8 mouse cellular contexts compared by ENCODE assay signal in the genomic region with DNA sequence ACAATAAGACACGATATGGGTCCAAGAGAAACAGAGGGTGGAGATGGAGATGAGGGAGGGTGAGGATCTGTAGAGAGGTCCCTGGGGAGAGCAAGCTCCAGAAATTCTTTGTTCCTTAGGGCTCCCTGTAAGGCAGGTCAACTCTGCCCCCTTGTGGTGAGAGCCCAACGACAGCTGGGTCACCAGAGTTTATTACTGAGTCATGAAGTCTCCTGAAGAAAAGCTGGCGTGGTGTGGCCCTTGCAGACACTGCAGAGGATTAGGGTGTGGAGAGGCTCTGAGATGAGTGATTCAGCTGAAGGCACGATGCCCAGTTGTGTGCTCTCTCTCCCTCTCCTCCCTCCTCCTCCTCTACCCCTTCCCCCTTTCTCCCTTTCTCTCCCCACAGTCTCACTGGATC. TPM values are rescaled to one million over a fixed set of nuclear protein-coding genes. Genes with fewer than 3 reads are reported as not detected.
DNase-seq lines count a peak whose midpoint lies in the region; ATAC-seq and TF ChIP-seq lines count a peak whose summit lies in the region.

No protein-coding gene starts in this region.

- peaks cover 3% of the 10 kb centered on the region; the same call in 1 of the 2 replicates for H3K4me1 ChIP-seq in G1E (ENCODE audit: insufficient read depth, low read depth, low read length)
- H3K4me1 ChIP-seq in bone marrow, adult 2 months (ENCODE audit: control insufficient read depth, insufficient read depth, low read length): no peaks in the 10 kb centered on the region
- H3K4me1 ChIP-seq in embryonic fibroblast, embryonic 13.5 days (ENCODE audit: control insufficient read depth, insufficient read depth, low read length): no peaks in the 10 kb centered on the region
- no peaks in the 10 kb centered on the region for H3K4me1 ChIP-seq in heart, embryonic 13.5 days

- H3K27me3 ChIP-seq in G1E (ENCODE audit: insufficient read depth, low read length): peaks cover 52% of the 10 kb centered on the region
- peaks cover 61% of the 10 kb centered on the region for H3K27me3 ChIP-seq in heart, embryonic 13.5 days (replicated peaks)

- peak; percentile 39 for DNase-seq in G1E (ENCODE audit: low spot score)
- peak; percentile 74 for DNase-seq in layer of hippocampus, adult 9-10 months (ENCODE audit: low spot score)
- peak; percentile 83 for DNase-seq in lung, postnatal 25 days (ENCODE audit: low spot score)
- DNase-seq in skeletal muscle tissue, adult 2 months (ENCODE audit: low read depth, low spot score): peak; percentile 87
- peak; percentile 57 for DNase-seq in yolk sac, embryonic 10.5 days (ENCODE audit: low spot score)

- no peak for ATAC-seq in G1E (ENCODE audit: extremely low read depth, insufficient number of reproducible peaks, low FRiP score, poor library complexity, severe bottlenecking)
- ATAC-seq in heart, embryonic 13.5 days (ENCODE audit: extremely low read depth, insufficient number of reproducible peaks, low FRiP score, low TSS enrichment): 0 out of 2 replicates have a peak, but pooled peaks have one; percentile 8

- no peak overlapping the region for H3K4me2 ChIP-seq in heart, embryonic 13.5 days

- under 1% methylated on average over 4 of the region's 4 CpGs for WGBS in bone marrow, adult 2 months
- 3% methylated on average over 4 of the region's 4 CpGs for WGBS in heart, embryonic 13.5 days

- no peaks in the 10 kb centered on the region for H3K36me3 ChIP-seq in G1E (replicated peaks)
- H3K36me3 ChIP-seq in heart, embryonic 13.5 days: no peaks in the 10 kb centered on the region

- H3K9me3 ChIP-seq in G1E (replicated peaks): no peaks in the 10 kb centered on the region
- no peaks in the 10 kb centered on the region for H3K9me3 ChIP-seq in heart, embryonic 13.5 days

- no peak for TF ChIP-seq POLR2A in bone marrow, adult 2 months (IDR thresholded peaks at IDR 0.05; ENCODE audit: borderline replicate concordance, control insufficient read depth, low read depth, low read length)
- TF ChIP-seq POLR2A in embryonic fibroblast, embryonic 13.5 days (IDR thresholded peaks at IDR 0.05; ENCODE audit: low read depth, low read length): no peak

- no peak overlapping the region for H3K27ac ChIP-seq in bone marrow, adult 2 months (ENCODE audit: control insufficient read depth, insufficient read depth, low read depth, low read length, poor library complexity)
- no peak overlapping the region for H3K27ac ChIP-seq in embryonic fibroblast, embryonic 13.5 days (ENCODE audit: insufficient read depth, low read length)
- no peak overlapping the region for H3K27ac ChIP-seq in heart, embryonic 13.5 days (replicated peaks)

- H3K4me3 ChIP-seq in G1E (ENCODE audit: low read depth, low read length): no peak overlapping the region
- no peak overlapping the region for H3K4me3 ChIP-seq in bone marrow, adult 2 months (replicated peaks; ENCODE audit: control insufficient read depth, low read depth, low read length)
- H3K4me3 ChIP-seq in embryonic fibroblast, embryonic 13.5 days (ENCODE audit: insufficient read depth, low read length): no peak overlapping the region
- no peak overlapping the region for H3K4me3 ChIP-seq in heart, embryonic 13.5 days

- H3K9ac ChIP-seq in heart, embryonic 13.5 days: no peak overlapping the region

- peak; percentile 46; the same call in 1 of the 2 replicates for TF ChIP-seq CTCF in G1E (IDR thresholded peaks at IDR 0.05; ENCODE audit: low read depth, low read length)
- TF ChIP-seq CTCF in bone marrow, adult 2 months (IDR thresholded peaks at IDR 0.05; ENCODE audit: control insufficient read depth, insufficient read depth, low read length): peak; percentile 74
- peak; percentile 83 for TF ChIP-seq CTCF in embryonic fibroblast, embryonic 13.5 days (IDR thresholded peaks at IDR 0.05; ENCODE audit: borderline replicate concordance, insufficient read depth, low read length)

RNA-seq across cellular contexts. Expression of gene Cd7, which starts 2.0 kb away (rescaled TPM):
- total RNA-seq in G1E (2014; fragmentation: Nextera tagmentation) (not detected in 2 replicates), G1E (2017) (not detected in 2 replicates)
- not detected in 2 replicates for polyA plus RNA-seq in G1E (2012)
- polyA plus RNA-seq in bone marrow, adult 2 months (2011; ENCODE audit: insufficient read depth, insufficient read length, low replicate concordance, missing spikeins): 1.7 and 3.6 TPM in 2 replicates
- polyA plus RNA-seq in embryonic fibroblast, embryonic 13.5 days (2011; ENCODE audit: insufficient read length, low read depth, missing spikeins): not detected in 2 replicates
- polyA plus RNA-seq in heart, embryonic 13.5 days (2015; fragmentation: Nextera tagmentation; extraction: Ambion mirVana): 0.22 and 0.29 TPM in 2 replicates

RNA-seq across cellular contexts. Expression of gene Sectm1b, which starts 22.2 kb away (rescaled TPM):
- total RNA-seq in G1E (2014; fragmentation: Nextera tagmentation): not detected in 2 replicates
- 0.16 and 0.23 TPM in 2 replicates for total RNA-seq in G1E (2017)
- polyA plus RNA-seq in G1E (2012): not detected in 2 replicates
- not detected in 2 replicates for polyA plus RNA-seq in bone marrow, adult 2 months (2011; ENCODE audit: insufficient read depth, insufficient read length, low replicate concordance, missing spikeins)
- not detected in 2 replicates for polyA plus RNA-seq in embryonic fibroblast, embryonic 13.5 days (2011; ENCODE audit: insufficient read length, low read depth, missing spikeins)
- polyA plus RNA-seq in heart, embryonic 13.5 days (2015; fragmentation: Nextera tagmentation; extraction: Ambion mirVana): not detected in 2 replicates

RNA-seq across cellular contexts. Expression of gene Sectm1a, which starts 39.8 kb away (rescaled TPM):
- total RNA-seq in G1E (2014; fragmentation: Nextera tagmentation) (not detected in 2 replicates), G1E (2017) (0.38 TPM in 1 of 2 replicates, not detected in the other)
- not detected in 2 replicates for polyA plus RNA-seq in G1E (2012)
- polyA plus RNA-seq in bone marrow, adult 2 months (2011; ENCODE audit: insufficient read depth, insufficient read length, low replicate concordance, missing spikeins): not detected in 2 replicates
- polyA plus RNA-seq in embryonic fibroblast, embryonic 13.5 days (2011; ENCODE audit: insufficient read length, low read depth, missing spikeins): not detected in 2 replicates
- polyA plus RNA-seq in heart, embryonic 13.5 days (2015; fragmentation: Nextera tagmentation; extraction: Ambion mirVana): 0.11 TPM in 1 of 2 replicates, not detected in the other

RNA-seq across cellular contexts. Expression of gene Csnk1d, which starts 50.1 kb away (rescaled TPM):
- 116 and 146 TPM in 2 replicates for total RNA-seq in G1E (2014; fragmentation: Nextera tagmentation)
- total RNA-seq in G1E (2017): 61.2 and 73.6 TPM in 2 replicates
- 195 and 227 TPM in 2 replicates for polyA plus RNA-seq in G1E (2012)
- 35.6 and 58.3 TPM in 2 replicates for polyA plus RNA-seq in bone marrow, adult 2 months (2011; ENCODE audit: insufficient read depth, insufficient read length, low replicate concordance, missing spikeins)
- 141 and 142 TPM in 2 replicates for polyA plus RNA-seq in embryonic fibroblast, embryonic 13.5 days (2011; ENCODE audit: insufficient read length, low read depth, missing spikeins)
- polyA plus RNA-seq in heart, embryonic 13.5 days (2015; fragmentation: Nextera tagmentation; extraction: Ambion mirVana): 71.4 and 71.5 TPM in 2 replicates
